Mouse (Mus musculus): ENCODE results near the gene Mypn.

GRCm38 (mm10) chr10:63121961-63122360 is 81.8 kb downstream of the Mypn start:
- TF ChIP-seq CTCF (IDR thresholded peaks at IDR 0.05; ENCODE audit: low read depth) (no peak), EP300 (IDR thresholded peaks at IDR 0.05; ENCODE audit: low read depth) (no peak)

Data from liver, embryonic 14.5 days (tissue).